Comparison of ENCODE assay signal across 8 mouse cellular contexts in the genomic region with DNA sequence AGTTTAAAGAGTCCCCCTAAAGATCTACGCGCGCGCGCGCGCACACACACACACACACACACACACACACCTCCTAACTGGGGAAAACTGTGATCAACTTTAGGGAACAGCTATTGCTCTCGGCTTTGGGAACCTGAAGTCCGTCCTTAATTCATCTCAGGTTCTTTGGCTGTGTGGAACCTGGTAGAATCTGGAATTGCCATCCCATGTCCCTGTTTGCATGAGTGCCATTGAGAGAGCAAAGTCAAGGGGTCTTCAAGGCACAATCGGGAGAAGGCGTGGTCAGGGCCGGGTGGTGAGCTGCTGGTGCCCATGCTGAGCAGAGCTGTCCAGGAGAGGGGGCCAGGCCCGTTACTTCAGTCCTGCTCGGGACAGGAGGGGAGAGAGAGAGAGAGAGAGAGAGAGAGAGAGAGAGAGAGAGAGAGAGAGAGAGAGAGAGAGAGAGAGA. TPM values are rescaled to one million over a fixed set of nuclear protein-coding genes. Genes with fewer than 3 reads are reported as not detected.
A peak's percentile ranks its signal among the peaks of the same experiment; 100 is the strongest.
DNase-seq lines count a peak whose midpoint lies in the region; ATAC-seq and TF ChIP-seq lines count a peak whose summit lies in the region.

No protein-coding gene starts in this region.

- TF ChIP-seq CTCF in ES-Bruce4 (IDR thresholded peaks at IDR 0.05; ENCODE audit: low read depth, low read length), result no peak

- 2% methylated on average over 14 of the region's 14 CpGs for WGBS in hindbrain, embryonic 13.5 days
- 1% methylated on average over 14 of the region's 14 CpGs for WGBS in liver, embryonic 15.5 days (ENCODE audit: insufficient replicate concordance)

- DNase-seq in cerebellum, adult 18-20 months, result peak; percentile 15 to 35
- no peak for DNase-seq in cerebellum, adult 9-11 months
- DNase-seq in embryo, embryonic 9.5 days (ENCODE audit: extremely low spot score), result peak; percentile 84
- DNase-seq in retina, embryonic 14.5 days (ENCODE audit: low spot score), result peak; percentile 75
- DNase-seq in right cerebral cortex, postnatal 36 days (ENCODE audit: low spot score in 2 of 2), result no peak

- H3K9me3 ChIP-seq in ES-Bruce4 (replicated peaks; ENCODE audit: control insufficient read depth, insufficient read depth, low read length, poor library complexity, severe bottlenecking), result no peaks in the 10 kb centered on the region
- no peaks in the 10 kb centered on the region for H3K9me3 ChIP-seq in hindbrain, embryonic 13.5 days
- no peaks in the 10 kb centered on the region for H3K9me3 ChIP-seq in liver, embryonic 15.5 days (replicated peaks)

- peak overlapping the region; percentile 68 for H3K4me2 ChIP-seq in hindbrain, embryonic 13.5 days
- peak overlapping the region; percentile 83 for H3K4me2 ChIP-seq in liver, embryonic 15.5 days

- H3K9ac ChIP-seq in ES-Bruce4 (ENCODE audit: low read depth, poor library complexity, severe bottlenecking), result no peak overlapping the region
- peak overlapping the region; percentile 61; the same call in 1 of the 2 replicates for H3K9ac ChIP-seq in hindbrain, embryonic 13.5 days
- no peak overlapping the region for H3K9ac ChIP-seq in liver, embryonic 15.5 days

- no peaks in the 10 kb centered on the region for H3K4me1 ChIP-seq in ES-Bruce4 (ENCODE audit: control insufficient read depth, insufficient read depth, low read length)
- H3K4me1 ChIP-seq in hindbrain, embryonic 13.5 days (replicated peaks), result peaks cover 31% of the 10 kb centered on the region
- H3K4me1 ChIP-seq in liver, embryonic 15.5 days (replicated peaks), result peaks cover 28% of the 10 kb centered on the region

- H3K27me3 ChIP-seq in ES-Bruce4 (ENCODE audit: control insufficient read depth, insufficient read depth, low read length, poor library complexity, severe bottlenecking), result no peaks in the 10 kb centered on the region
- H3K27me3 ChIP-seq in hindbrain, embryonic 13.5 days, result no peaks in the 10 kb centered on the region
- no peaks in the 10 kb centered on the region for H3K27me3 ChIP-seq in liver, embryonic 15.5 days

- H3K4me3 ChIP-seq in ES-Bruce4 (ENCODE audit: low read depth, low read length), result peak overlapping the region; percentile 29
- H3K4me3 ChIP-seq in hindbrain, embryonic 13.5 days, result peak overlapping the region; percentile 86
- peak overlapping the region; percentile 65 for H3K4me3 ChIP-seq in liver, embryonic 15.5 days (replicated peaks)

- no peak for TF ChIP-seq EP300 in ES-Bruce4 (IDR thresholded peaks at IDR 0.05; ENCODE audit: insufficient read depth, low read depth, low read length)

- TF ChIP-seq POLR2A in ES-Bruce4 (IDR thresholded peaks at IDR 0.05; ENCODE audit: insufficient read depth, low read length), result no peak

- ATAC-seq in hindbrain, embryonic 13.5 days (ENCODE audit: low FRiP score), result peak; percentile 84
- no peak for ATAC-seq in liver, embryonic 15.5 days (ENCODE audit: insufficient read depth)

- no peak overlapping the region for H3K27ac ChIP-seq in ES-Bruce4 (ENCODE audit: insufficient read depth, low read length)
- peak overlapping the region; percentile 71 for H3K27ac ChIP-seq in hindbrain, embryonic 13.5 days
- no peak overlapping the region; the same call in 1 of the 2 replicates for H3K27ac ChIP-seq in liver, embryonic 15.5 days (replicated peaks)

- no peaks in the 10 kb centered on the region for H3K36me3 ChIP-seq in ES-Bruce4 (ENCODE audit: control insufficient read depth, insufficient read depth, low read length, poor library complexity, severe bottlenecking)
- H3K36me3 ChIP-seq in hindbrain, embryonic 13.5 days, result peaks cover 7% of the 10 kb centered on the region
- H3K36me3 ChIP-seq in liver, embryonic 15.5 days (replicated peaks), result no peaks in the 10 kb centered on the region

RNA-seq across cellular contexts. Expression of gene Cand2, which starts 0.3 kb away (rescaled TPM):
- 12.8 and 13.9 TPM in 2 replicates for polyA plus RNA-seq in ES-Bruce4 (2011; ENCODE audit: insufficient read depth, insufficient read length, low read depth, missing spikeins)
- polyA plus RNA-seq in hindbrain, embryonic 13.5 days (2015; fragmentation: Nextera tagmentation; extraction: Ambion mirVana), result 14.8 and 15.0 TPM in 2 replicates
- polyA plus RNA-seq in liver, embryonic 15.5 days (2015; fragmentation: Nextera tagmentation; extraction: Ambion mirVana), result 2.9 and 3.0 TPM in 2 replicates

RNA-seq across cellular contexts. Expression of gene Tmem40, which starts 11.8 kb away (rescaled TPM):
- 12.9 and 16.9 TPM in 2 replicates for polyA plus RNA-seq in ES-Bruce4 (2011; ENCODE audit: insufficient read depth, insufficient read length, low read depth, missing spikeins)
- 1.6 and 1.7 TPM in 2 replicates for polyA plus RNA-seq in hindbrain, embryonic 13.5 days (2015; fragmentation: Nextera tagmentation; extraction: Ambion mirVana)
- 24.7 and 29.2 TPM in 2 replicates for polyA plus RNA-seq in liver, embryonic 15.5 days (2015; fragmentation: Nextera tagmentation; extraction: Ambion mirVana)

RNA-seq across cellular contexts. Expression of gene Rpl32, which starts 34.6 kb away (rescaled TPM):
- 3,790 and 3,890 TPM in 2 replicates for polyA plus RNA-seq in ES-Bruce4 (2011; ENCODE audit: insufficient read depth, insufficient read length, low read depth, missing spikeins)
- 1,291 and 1,358 TPM in 2 replicates for polyA plus RNA-seq in hindbrain, embryonic 13.5 days (2015; fragmentation: Nextera tagmentation; extraction: Ambion mirVana)
- polyA plus RNA-seq in liver, embryonic 15.5 days (2015; fragmentation: Nextera tagmentation; extraction: Ambion mirVana), result 836 and 1,114 TPM in 2 replicates

Comparison
In these comparisons a context has a peak if more than half of its experiments do, and no peak if none do; other contexts are left out.
1. DNase-seq: peak in cerebellum, adult 18-20 months (2 of 2), embryo, embryonic 9.5 days (single experiment) and retina, embryonic 14.5 days (single experiment); none in cerebellum, adult 9-11 months (single experiment) and right cerebral cortex, postnatal 36 days (0 of 2).
2. H3K4me3 ChIP-seq: peak in every context shown above with its lines; median percentile 86 in hindbrain, embryonic 13.5 days; 65 in liver, embryonic 15.5 days; 29 in ES-Bruce4.